Mouse (Mus musculus): ENCODE results near the gene Ccdc71. TPM values are rescaled to one million over a fixed set of nuclear protein-coding genes. Genes with fewer than 3 reads are reported as not detected.

The Ccdc71 gene
- total RNA-seq (2021), result 36.9 and 51.4 TPM in 2 replicates
- long read RNA-seq, transcript Ccdc71-201 (2 exons, 3,092 nt), result major isoform, 21 of 30 reads
- long read RNA-seq, partial matches to known transcripts, result 5 of 30 reads
- long read RNA-seq, other reads (novel, unspliced or antisense), result 3 of 30 reads

- DNase-seq, result peak; percentile 87
Measured at GRCm38 (mm10) chr9:108460319-108461178, at the start of gene Ccdc71. Gene Ccdc71 (plus strand): TSS chr9:108460527.

GRCm38 (mm10) chr9:108411381-108411942, 48.9 kb upstream of the Ccdc71 start:
- no peak for DNase-seq

DNA sequence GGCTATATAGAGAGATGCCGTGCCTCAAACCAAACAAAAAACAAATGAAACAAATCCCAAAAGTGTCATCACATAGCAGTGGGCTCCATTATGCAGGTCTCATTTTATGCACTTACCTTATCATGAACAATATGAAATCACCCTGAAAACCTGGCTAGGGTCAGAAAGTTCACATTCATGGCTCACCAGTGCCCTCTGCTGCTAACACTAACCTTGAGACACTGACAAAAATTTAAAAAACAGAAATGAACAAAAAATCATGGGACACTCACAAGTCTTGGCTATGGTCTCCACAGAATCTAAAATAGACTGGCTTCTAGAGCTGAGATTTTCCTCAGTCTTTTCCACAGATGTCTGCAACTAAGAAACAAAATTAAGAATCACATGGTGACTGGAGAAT, 48.1 kb upstream of the Ccdc71 start:
- DNase-seq, result peak; percentile 39

DNA sequence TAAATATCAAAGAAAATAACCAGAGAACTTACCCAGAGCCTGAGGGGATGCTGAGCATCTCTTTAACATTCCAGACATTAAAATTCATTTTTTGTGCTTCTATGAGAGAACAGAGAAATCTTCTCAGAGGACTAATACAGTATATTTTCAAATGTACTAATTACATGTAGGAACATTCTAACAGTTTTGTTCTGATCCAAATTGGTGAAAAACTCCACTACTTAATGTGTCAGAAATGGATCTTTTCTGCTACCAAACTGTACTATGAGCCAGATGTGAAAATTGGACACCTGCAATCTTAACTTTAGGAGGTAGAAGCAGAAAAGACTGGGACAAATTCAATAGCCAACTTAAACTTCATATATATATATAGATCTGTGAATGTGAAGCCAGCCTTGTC, 31.9 kb upstream of the Ccdc71 start, which contains the start of gene Ccdc36:
Gene Ccdc36 (minus strand): TSS at position 101 of the 400 bp plus-strand sequence.
- no peak for DNase-seq

DNA sequence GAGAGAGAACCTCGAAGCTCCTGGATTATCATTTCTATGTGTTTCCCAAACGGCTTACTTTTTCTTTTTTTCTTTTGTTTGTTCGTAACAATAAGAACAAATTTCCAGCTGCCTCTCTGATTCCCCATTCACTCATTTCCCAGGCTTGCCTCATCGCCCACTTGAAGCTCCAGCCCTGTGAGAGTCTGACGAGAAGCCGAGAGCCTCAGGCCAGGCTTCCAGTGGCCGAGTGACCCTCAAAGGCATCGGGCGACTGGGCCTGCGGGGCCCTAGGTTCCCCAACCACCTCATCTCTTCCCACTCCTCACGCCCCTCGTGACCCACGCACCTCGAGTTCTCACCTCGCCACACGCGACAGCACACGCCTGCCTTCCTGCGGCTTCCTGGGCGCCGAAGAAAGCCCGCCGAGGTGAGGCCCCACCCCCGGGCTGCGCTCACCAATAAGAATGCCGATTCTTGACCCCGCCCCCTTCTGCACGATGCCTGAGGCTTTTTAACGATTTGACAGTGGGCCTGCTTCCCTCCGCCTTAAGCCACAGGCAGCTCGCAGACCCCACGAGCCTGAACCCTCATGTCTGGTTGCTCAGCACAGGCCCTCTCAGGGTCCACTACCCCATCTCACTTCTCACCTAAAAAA, 28.8 kb upstream of the Ccdc71 start:
- DNase-seq, result no peak

GRCm38 (mm10) chr9:108436182-108436581, 24.1 kb upstream of the Ccdc71 start, which contains the start of gene BC048562:
Gene BC048562 (plus strand): TSS chr9:108436482.
- no peak for DNase-seq

DNA sequence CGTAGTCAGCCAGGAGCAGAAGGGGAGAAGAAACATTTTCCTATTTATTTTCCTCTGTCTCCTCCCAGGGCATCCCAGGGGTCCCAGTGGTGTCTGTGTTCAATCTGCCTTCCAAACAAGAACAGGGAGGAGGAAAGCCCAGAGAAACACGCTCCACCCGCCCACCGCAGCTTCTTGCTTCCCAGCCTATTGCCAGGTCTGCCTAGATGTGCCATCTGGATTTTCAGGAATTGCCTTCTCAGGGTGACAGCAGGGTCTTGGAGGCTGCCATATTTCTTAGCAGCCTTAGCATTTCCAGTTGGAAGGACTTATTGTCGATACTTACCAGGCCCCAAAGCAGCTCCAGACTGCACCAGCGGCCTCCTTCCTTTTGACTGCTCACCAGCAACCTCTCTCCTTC, 21.2 kb upstream of the Ccdc71 start:
- DNase-seq, result no peak

GRCm38 (mm10) chr9:108440485-108440884, 19.8 kb upstream of the Ccdc71 start:
- DNase-seq, result no peak

- no peak for DNase-seq
Measured at GRCm38 (mm10) chr9:108441236-108441919, 18.9 kb upstream of the Ccdc71 start.

DNA sequence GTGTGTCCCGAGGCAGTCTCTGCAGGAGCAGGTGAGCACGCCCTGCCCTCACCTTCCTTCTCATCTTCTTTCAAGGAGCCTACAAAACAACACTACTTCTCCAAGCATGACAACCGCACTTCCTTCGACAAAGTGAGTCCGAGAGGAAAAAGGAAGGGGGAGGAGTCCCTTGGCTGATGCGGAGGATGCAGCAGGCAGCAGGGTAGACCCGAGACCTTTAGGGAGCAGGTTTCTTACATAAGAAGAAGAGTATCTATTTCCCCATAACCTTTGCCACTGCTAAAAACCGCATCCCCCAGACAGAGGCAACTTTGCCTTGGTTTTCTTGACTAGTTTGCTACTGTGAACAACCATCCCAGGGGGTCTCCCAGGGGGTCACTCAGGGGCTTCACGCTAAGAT, 15.2 kb upstream of the Ccdc71 start:
- no peak for DNase-seq

DNA sequence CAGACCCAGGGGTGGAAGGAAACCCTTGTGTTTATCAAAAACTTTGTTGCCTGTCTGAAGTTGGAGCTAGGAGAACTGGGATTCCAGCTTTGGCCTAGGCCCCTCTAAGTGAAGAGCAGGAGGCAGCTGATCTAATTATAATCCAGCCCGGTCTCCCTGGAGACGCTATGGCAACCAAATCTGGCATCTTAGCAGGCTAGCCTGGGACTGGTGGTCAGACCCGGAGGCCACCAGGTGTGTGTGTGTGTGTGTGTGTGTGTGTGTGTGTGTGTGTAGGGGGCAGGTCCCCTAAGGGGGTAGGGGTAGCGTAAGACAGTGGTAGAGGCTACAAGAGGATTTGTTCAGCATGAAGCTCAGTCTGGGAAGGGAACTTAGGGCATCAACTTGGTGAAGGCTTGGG, 10.5 kb upstream of the Ccdc71 start:
- peak; percentile 43 for DNase-seq

DNA sequence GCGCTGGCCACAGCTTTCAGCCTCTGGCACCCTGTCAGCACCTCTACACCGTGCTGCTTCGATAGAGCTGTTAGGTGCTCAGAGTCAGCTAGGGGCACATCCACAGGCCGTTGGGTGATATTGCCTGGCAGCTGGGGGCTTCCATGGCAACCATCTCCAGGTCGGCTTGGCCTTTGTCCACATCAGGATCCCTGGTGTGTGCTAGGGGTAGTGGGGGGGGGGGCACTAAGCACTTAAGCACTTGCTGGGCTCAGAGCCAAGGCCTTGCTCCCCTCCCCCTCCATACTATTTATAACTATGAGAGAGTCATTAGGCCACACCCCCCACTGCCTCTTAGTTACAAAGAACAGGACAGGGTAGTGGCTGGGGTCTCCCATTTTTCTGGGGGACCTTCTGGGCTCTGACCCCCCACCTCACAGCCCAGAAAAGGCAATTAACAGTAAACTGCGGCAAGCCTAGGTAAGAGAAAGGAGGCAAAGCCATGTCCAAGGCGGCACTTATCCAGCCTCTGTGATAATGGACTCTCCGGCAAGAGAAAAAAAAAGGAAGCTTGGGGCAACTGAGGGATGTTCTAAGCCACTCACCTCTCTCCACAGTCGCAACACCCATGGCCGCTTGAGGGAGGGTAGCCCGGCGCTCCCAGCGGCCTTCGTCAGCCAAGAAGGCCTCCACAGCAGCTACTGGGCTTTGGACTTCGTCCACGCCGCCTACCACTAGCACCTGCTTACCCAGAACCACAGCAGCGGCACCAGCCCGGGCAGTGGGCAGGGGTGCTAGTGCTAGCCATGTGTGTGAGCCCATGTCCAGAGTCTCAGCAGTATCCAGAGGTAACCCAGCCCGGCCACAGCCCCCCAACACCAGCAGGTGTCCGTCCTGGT, 9.8 kb upstream of the Ccdc71 start:
- no peak for DNase-seq

GRCm38 (mm10) chr9:108451170-108451493, 9.2 kb upstream of the Ccdc71 start:
- DNase-seq, result no peak

- no peak for DNase-seq
Measured at GRCm38 (mm10) chr9:108451519-108452160, 8.7 kb upstream of the Ccdc71 start.

- peak; percentile 91 for DNase-seq
Measured at GRCm38 (mm10) chr9:108452291-108452906, 7.9 kb upstream of the Ccdc71 start.

- no peak for DNase-seq
Measured at GRCm38 (mm10) chr9:108452911-108453310, 7.4 kb upstream of the Ccdc71 start.

DNA sequence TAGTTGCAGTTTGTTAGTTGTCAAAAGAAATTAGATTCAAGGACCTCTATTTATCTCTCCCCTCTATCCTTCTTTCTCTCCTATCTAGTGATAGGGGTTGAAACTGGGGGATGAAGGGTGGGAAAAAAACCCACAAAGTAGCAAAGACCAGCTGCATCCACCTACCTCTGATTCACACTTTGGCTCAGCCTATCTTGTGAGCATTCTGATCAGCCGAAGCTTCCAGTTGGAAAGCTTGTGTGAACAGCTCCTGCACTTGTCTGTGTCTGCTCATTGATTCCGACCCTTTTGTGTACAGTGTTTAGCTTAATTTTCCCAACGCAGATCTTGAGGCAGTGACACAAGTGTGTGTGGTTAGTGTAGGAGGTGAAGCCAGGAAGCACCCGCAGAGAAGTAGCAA, 6.9 kb upstream of the Ccdc71 start:
- no peak for DNase-seq

DNA sequence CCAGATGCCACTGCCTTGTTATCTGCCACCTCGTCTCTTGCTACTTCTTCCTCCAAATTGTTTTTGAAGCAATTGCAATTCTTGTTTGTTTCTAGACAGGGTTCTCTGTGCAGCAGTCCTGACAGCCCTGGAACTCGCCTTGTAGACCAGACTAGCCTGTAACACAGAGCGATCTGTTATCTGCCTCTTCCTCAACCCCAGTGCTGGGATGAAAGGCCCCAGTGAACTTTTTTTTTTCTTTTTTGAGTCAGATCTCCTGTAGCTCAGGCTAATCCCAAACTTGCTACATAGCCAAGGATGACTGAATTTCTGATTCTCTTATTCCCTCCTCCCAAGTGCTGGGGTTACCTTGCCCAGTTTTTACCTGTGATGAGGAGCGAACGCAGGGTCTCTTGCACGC, 5.9 kb upstream of the Ccdc71 start:
- no peak for DNase-seq

DNA sequence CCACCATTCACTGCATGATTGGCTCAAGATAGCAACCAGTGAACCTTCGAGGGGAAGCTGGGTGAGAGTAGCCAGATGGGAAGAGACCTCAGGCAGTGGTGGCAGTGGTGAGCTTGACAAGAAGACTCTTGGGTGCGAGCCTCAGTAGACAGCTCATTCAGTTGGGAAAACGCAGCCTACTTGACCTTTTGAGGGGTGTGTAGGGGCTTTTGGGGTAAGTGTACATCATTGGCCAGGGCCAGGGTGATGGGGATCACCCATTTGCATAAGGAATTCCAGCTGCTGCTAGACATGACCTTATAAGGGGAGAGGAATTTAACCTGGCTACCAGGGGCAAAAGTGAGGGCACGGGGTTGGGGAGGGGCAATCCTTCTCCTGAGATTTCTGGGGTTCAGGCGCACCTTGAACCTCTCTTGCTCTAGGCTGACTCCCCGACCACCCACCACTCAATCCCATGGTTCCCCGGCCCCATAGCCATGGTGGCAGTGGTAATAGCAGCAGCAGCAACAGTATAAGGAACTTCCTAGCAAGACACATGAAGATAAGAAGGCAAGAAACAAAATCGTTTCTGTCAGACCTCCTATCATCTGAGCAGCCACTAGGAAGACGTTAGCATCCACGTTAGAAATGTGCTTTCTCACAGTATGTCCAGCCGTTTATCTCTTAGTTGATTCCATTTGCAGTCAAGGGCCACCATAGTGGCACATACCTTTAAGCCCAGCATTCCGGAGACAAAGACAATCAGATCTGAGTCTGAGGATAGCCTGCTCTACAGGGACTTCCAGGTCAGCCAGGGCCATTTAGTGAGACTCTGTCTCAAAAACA, 4.4 kb upstream of the Ccdc71 start:
- DNase-seq, result no peak

DNA sequence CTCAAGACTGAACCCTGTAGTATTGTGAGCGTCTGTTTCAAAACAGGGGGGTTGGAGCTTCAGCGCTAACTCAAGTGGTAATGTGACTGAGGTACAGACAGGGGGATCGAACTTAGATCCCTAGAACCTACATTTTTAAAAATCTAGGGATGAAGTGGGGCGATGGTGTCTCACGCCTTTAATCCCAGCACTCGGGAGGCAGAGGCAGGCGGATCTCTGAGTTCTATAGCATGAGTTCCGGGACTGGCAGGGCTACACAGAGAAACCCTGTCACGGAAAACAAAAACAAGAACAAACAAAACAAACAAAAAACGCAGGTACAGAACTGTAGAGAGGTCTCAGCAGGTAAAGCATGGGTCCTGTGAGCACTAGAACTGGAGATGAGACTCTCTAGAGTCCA, 3.4 kb upstream of the Ccdc71 start:
- DNase-seq, result no peak

Data from adrenal gland, postnatal 25 days (tissue).